Mouse (Mus musculus) liver, embryonic 14.5 days (tissue): ENCODE results near the gene Shf. TPM values are rescaled to one million over a fixed set of nuclear protein-coding genes. Genes with fewer than 3 reads are reported as not detected.

ENCODE experiments used
- ATAC-seq: fragments of 200-750 bp; cut with Nextera tagmentation; 2 replicates; pipeline ENCODE4 v1.8.0; 2017; ENCODE audit warnings: moderate number of reproducible peaks, mild to moderate bottlenecking, moderate library complexity; ENCODE audit not compliant: insufficient read depth
- DNase-seq, 3 experiments: peaks; one replicate each; pipeline ENCODE4 v3.0.0-alpha.2; 2012 to 2013; ENCODE audit warnings: low read depth in 3 of 3, low spot score in 3 of 3
- H3K27ac ChIP-seq: fragments of 300-500 bp; sonication (generic); 2 replicates; pipeline ENCODE4 v1.5.1; 2014; ENCODE audit warnings: moderate library complexity, mild to moderate bottlenecking, control low read depth, inconsistent platforms
- H3K27me3 ChIP-seq: fragments of 300-500 bp; sonication (generic); 2 replicates; pipeline ENCODE4 v1.6.1; 2014; ENCODE audit warnings: mild to moderate bottlenecking, low read length, moderate library complexity; ENCODE audit not compliant: control insufficient read depth, insufficient read depth
- H3K36me3 ChIP-seq: fragments of 300-500 bp; sonication (generic); replicated peaks from 2 replicates; pipeline ENCODE4 v1.6.1; 2014; ENCODE audit warnings: low read depth; ENCODE audit not compliant: control insufficient read depth, insufficient read depth
- H3K4me1 ChIP-seq, 2 experiments: fragments of 200-500 bp in 1 of 2; fragments of 300-500 bp in 1 of 2; sonication (generic) in 1 of 2; replicated peaks; 2 replicates each; pipeline ENCODE4 v1.6.1; 2012 to 2014; ENCODE audit warnings: antibody characterized with exemption in 1 of 2, inconsistent platforms in 1 of 2, low read length in 1 of 2; ENCODE audit not compliant: control insufficient read depth in 2 of 2, insufficient read depth in 2 of 2
- H3K4me2 ChIP-seq: fragments of 300-500 bp; sonication (generic); 2 replicates; pipeline ENCODE4 v1.6.1; 2014; ENCODE audit warnings: low read depth, mild to moderate bottlenecking, control low read depth, moderate library complexity
- H3K4me3 ChIP-seq, 2 experiments: fragments of 200-500 bp in 1 of 2; fragments of 300-500 bp in 1 of 2; sonication (generic) in 1 of 2; 2 replicates each; pipeline ENCODE4 v1.5.1; 2012 to 2014; ENCODE audit warnings: low read depth in 2 of 2, low read length in 2 of 2, mild to moderate bottlenecking in 2 of 2, control low read depth in 1 of 2, inconsistent platforms in 1 of 2, moderate library complexity in 1 of 2; ENCODE audit not compliant: insufficient read depth in 1 of 2
- H3K9ac ChIP-seq: fragments of 300-500 bp; sonication (generic); replicated peaks from 2 replicates; pipeline ENCODE4 v1.6.1; 2014; ENCODE audit warnings: mild to moderate bottlenecking, control low read depth, moderate library complexity
- H3K9me3 ChIP-seq: fragments of 300-500 bp; sonication (generic); 2 replicates; pipeline ENCODE4 v1.6.1; 2016; ENCODE audit warnings: low read length, mixed read lengths; ENCODE audit not compliant: control insufficient read depth
- CTCF ChIP-seq: IDR thresholded peaks from 2 replicates; pipeline ENCODE4 v1.5.1; 2016; ENCODE audit warnings: antibody characterized with exemption, low read depth, control low read depth
- EP300 ChIP-seq: IDR thresholded peaks from 2 replicates; pipeline ENCODE4 v1.6.1; 2016; ENCODE audit warnings: antibody characterized with exemption, low read depth
- WGBS: fragments of 180-500 bp; shearing (Covaris S2); extraction: QIAGEN DNeasy Blood & Tissue Kit; methylation state at CpG from one replicate; pipeline ENCODE4 v1.1.7; 2014; ENCODE audit not compliant: insufficient replicate concordance; 5-methylcytosine and 5-hydroxymethylcytosine counted together
- polyA plus RNA-seq, 2 experiments: library from polyadenylated mRNA; depleted of rRNA in 1 of 2; stranded (reverse) in 1 of 2; unstranded in 1 of 2; fragments of >200 nt; fragmentation: Nextera tagmentation in 1 of 2; extraction: Ambion mirVana in 1 of 2; gene quantifications; 2 replicates each; pipeline versions ENCODE4 v1.2.1 to v1.2.3; 2012 to 2014

Gene Shf
- polyA plus RNA-seq, 2 experiments, result 1.8 to 7.1 TPM

DNA sequence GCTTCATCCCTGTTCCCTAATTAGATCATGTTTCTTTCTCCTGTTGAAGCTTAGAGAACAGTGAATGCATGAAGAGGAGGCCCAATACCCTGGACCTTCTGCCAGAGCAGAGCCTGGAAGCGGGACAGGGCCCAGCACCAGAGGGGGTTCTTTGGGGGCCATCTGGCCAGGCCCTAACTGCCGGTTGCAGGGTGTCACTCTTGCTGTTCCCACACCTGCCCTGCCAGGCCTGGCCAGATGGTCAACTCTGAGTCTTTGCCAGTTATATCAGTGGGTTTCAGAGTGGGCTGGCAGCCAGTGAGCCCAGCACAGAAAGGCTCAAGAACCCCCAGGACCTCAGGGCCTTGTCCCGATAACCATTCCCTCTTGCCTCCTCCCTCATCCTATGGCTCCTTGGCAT is 2.9 kb downstream of the Shf start:
- TF ChIP-seq EP300 (no peak), CTCF (no peak)
- 69% methylated on average over 3 of the region's 3 CpGs for WGBS
- H3K27ac ChIP-seq, result no peak overlapping the region
- no peaks in the 10 kb centered on the region for H3K9me3 ChIP-seq
- no peak for ATAC-seq
- no peak for DNase-seq
- no peak overlapping the region for H3K4me3 ChIP-seq
- H3K4me1 ChIP-seq, result peaks cover 31 to 42% of the 10 kb centered on the region in 2 experiments
- no peaks in the 10 kb centered on the region for H3K27me3 ChIP-seq
- H3K4me2 ChIP-seq, result no peak overlapping the region
- no peaks in the 10 kb centered on the region; the same call in 1 of the 2 replicates for H3K36me3 ChIP-seq
- H3K9ac ChIP-seq, result no peak overlapping the region

- TF ChIP-seq CTCF (peak; percentile 63), EP300 (no peak)
- DNase-seq (no peak), ATAC-seq (no peak)
- Histone ChIP-seq H3K9ac (no peak overlapping the region; the same call in 1 of the 2 replicates), H3K4me1 (peaks cover 31 to 40% of the 10 kb centered on the region in 2 experiments), H3K9me3 (no peaks in the 10 kb centered on the region), H3K27me3 (no peaks in the 10 kb centered on the region), H3K4me2 (peak overlapping the region; percentile 48), H3K36me3 (no peaks in the 10 kb centered on the region; the same call in 1 of the 2 replicates), H3K27ac (peak overlapping the region; percentile 66), H3K4me3 (no peak overlapping the region)
- 75% methylated on average over 10 of the region's 10 CpGs for WGBS
Measured at GRCm38 (mm10) chr2:122365244-122365866, 3.6 kb downstream of the Shf start.

- Histone ChIP-seq H3K36me3 (no peaks in the 10 kb centered on the region; the same call in 1 of the 2 replicates), H3K9ac (no peak overlapping the region), H3K4me1 (peaks cover 25 to 33% of the 10 kb centered on the region in 2 experiments), H3K4me3 (no peak overlapping the region), H3K27me3 (no peaks in the 10 kb centered on the region), H3K4me2 (peak overlapping the region; percentile 48), H3K27ac (peak overlapping the region; percentile 66), H3K9me3 (no peaks in the 10 kb centered on the region)
- WGBS, result 50% methylated on average over 3 of the region's 3 CpGs
- peak; percentile 83 for ATAC-seq
- peak in 2 of 3 experiments; percentile 78 to 79 for DNase-seq
- peak; percentile 57 for TF ChIP-seq EP300
- TF ChIP-seq CTCF, result no peak
Measured at GRCm38 (mm10) chr2:122364352-122364944, 4.5 kb downstream of the Shf start.

- no peak overlapping the region for H3K9ac ChIP-seq
- no peak for DNase-seq
- no peak overlapping the region for H3K4me2 ChIP-seq
- H3K27me3 ChIP-seq, result no peaks in the 10 kb centered on the region
- ATAC-seq, result no peak
- H3K4me1 ChIP-seq, result peaks cover 23 to 27% of the 10 kb centered on the region in 2 experiments
- H3K9me3 ChIP-seq, result no peaks in the 10 kb centered on the region
- WGBS, result 88% methylated on average over 13 of the region's 13 CpGs
- no peak for TF ChIP-seq EP300
- TF ChIP-seq CTCF, result peak; percentile 57
- no peaks in the 10 kb centered on the region; the same call in 1 of the 2 replicates for H3K36me3 ChIP-seq
- H3K4me3 ChIP-seq, result no peak overlapping the region
- H3K27ac ChIP-seq, result no peak overlapping the region
Measured at GRCm38 (mm10) chr2:122362622-122363523, 6.1 kb downstream of the Shf start.
